Mouse (Mus musculus): ENCODE results near the gene Utp15. TPM values are rescaled to one million over a fixed set of nuclear protein-coding genes. Genes with fewer than 3 reads are reported as not detected.
A peak's percentile ranks its signal among the peaks of the same experiment; 100 is the strongest.

The Utp15 gene
- polyA plus RNA-seq, 1 experiment from 2014 or later: 12.5 TPM

- Histone ChIP-seq H3K27ac (peak within 1 kb of the TSS; percentile 82), H3K4me1 (replicated peaks) (peaks cover 16% of the 10 kb centered on the region), H3K9ac (peak within 1 kb of the TSS; percentile 65), H3K36me3 (no peaks in the 10 kb centered on the region), H3K9me3 (replicated peaks) (no peaks in the 10 kb centered on the region), H3K4me2 (peak within 1 kb of the TSS; percentile 87), H3K4me3 (peak within 1 kb of the TSS; percentile 60), H3K27me3 (0 out of 2 replicates have a peak, but pooled peaks cover 10% of the 10 kb centered on the region)
- WGBS: under 1% methylated on average over 64 of the region's 76 CpGs
- ATAC-seq (replicated peaks; ENCODE audit: insufficient number of reproducible peaks, insufficient read depth, low FRiP score, low read depth): peak; percentile 89
These were observed 56.9 kb downstream of the Utp15 start, which contains the start of gene Arhgef28 for GRCm38 (mm10) chr13:98205771-98206545. Gene Arhgef28, minus strand, starts transcription at chr13:98206439.

- H3K27ac ChIP-seq: 0 out of 2 replicates have a peak overlapping the region, but pooled peaks have one; percentile 82
These were observed 57.7 kb downstream of the Utp15 start for GRCm38 (mm10) chr13:98205111-98205510.

GRCm38 (mm10) chr13:98204371-98204770 lies 58.5 kb downstream of the Utp15 start:
- H3K9me3 ChIP-seq (replicated peaks): no peaks in the 10 kb centered on the region
- peak overlapping the region; percentile 87; the same call in 1 of the 2 replicates for H3K4me2 ChIP-seq
- H3K27me3 ChIP-seq: 0 out of 2 replicates have a peak, but pooled peaks cover 10% of the 10 kb centered on the region
- 85% methylated on average over 8 of the region's 8 CpGs for WGBS
- no peak for ATAC-seq (replicated peaks; ENCODE audit: insufficient number of reproducible peaks, insufficient read depth, low FRiP score, low read depth)
- H3K4me3 ChIP-seq: no peak overlapping the region
- H3K36me3 ChIP-seq: no peaks in the 10 kb centered on the region
- peaks cover 17% of the 10 kb centered on the region for H3K4me1 ChIP-seq (replicated peaks)
- H3K27ac ChIP-seq: no peak overlapping the region
- no peak overlapping the region for H3K9ac ChIP-seq

More at GRCm38 (mm10) chr13:98205111-98205510, 57.7 kb downstream of the Utp15 start:
- peak overlapping the region; percentile 87 for H3K4me2 ChIP-seq
- H3K4me3 ChIP-seq: peak overlapping the region; percentile 60
- peak overlapping the region; percentile 65; the same call in 1 of the 2 replicates for H3K9ac ChIP-seq
- H3K4me1 ChIP-seq (replicated peaks): peaks cover 17% of the 10 kb centered on the region
- 45% methylated on average over 8 of the region's 8 CpGs for WGBS
- H3K36me3 ChIP-seq: no peaks in the 10 kb centered on the region
- no peaks in the 10 kb centered on the region for H3K9me3 ChIP-seq (replicated peaks)
- ATAC-seq (replicated peaks; ENCODE audit: insufficient number of reproducible peaks, insufficient read depth, low FRiP score, low read depth): no peak
- 0 out of 2 replicates have a peak, but pooled peaks cover 10% of the 10 kb centered on the region for H3K27me3 ChIP-seq

GRCm38 (mm10) chr13:98201436-98201835 lies 61.4 kb downstream of the Utp15 start:
- Histone ChIP-seq H3K4me1 (replicated peaks) (peaks cover 14% of the 10 kb centered on the region), H3K4me2 (peak overlapping the region; percentile 2; the same call in 1 of the 2 replicates), H3K9ac (no peak overlapping the region), H3K36me3 (no peaks in the 10 kb centered on the region), H3K27me3 (no peaks in the 10 kb centered on the region), H3K4me3 (no peak overlapping the region), H3K9me3 (replicated peaks) (no peaks in the 10 kb centered on the region), H3K27ac (no peak overlapping the region)
- WGBS: 26% methylated on average over 9 of the region's 9 CpGs
- ATAC-seq (replicated peaks; ENCODE audit: insufficient number of reproducible peaks, insufficient read depth, low FRiP score, low read depth): no peak

Other genes starting within 250 kb of the Utp15 start
- 10.7 and 15.4 TPM in 2 replicates for gene Arhgef28, start 56.6 kb downstream of the Utp15 start, polyA plus RNA-seq (2015; fragmentation: Nextera tagmentation; extraction: Ambion mirVana)
- 15.4 and 17.0 TPM in 2 replicates for gene Ankra2, start within 50 bp of the Utp15 start, polyA plus RNA-seq (2015; fragmentation: Nextera tagmentation; extraction: Ambion mirVana)
- not detected in 2 replicates for gene Gm21976, start 16.8 kb upstream of the Utp15 start, polyA plus RNA-seq (2015; fragmentation: Nextera tagmentation; extraction: Ambion mirVana)
- gene Btf3, start 54.0 kb upstream of the Utp15 start, polyA plus RNA-seq (2015; fragmentation: Nextera tagmentation; extraction: Ambion mirVana): 353 and 399 TPM in 2 replicates
- gene Foxd1, start 91.2 kb upstream of the Utp15 start, polyA plus RNA-seq (2015; fragmentation: Nextera tagmentation; extraction: Ambion mirVana): 0.05 TPM in 1 of 2 replicates, not detected in the other
- gene Gm10320, start 229.0 kb upstream of the Utp15 start, polyA plus RNA-seq (2015; fragmentation: Nextera tagmentation; extraction: Ambion mirVana): 0.36 and 0.79 TPM in 2 replicates

Data from heart, embryonic 15.5 days (tissue).